Mouse (Mus musculus): ENCODE results near the gene Spats2. TPM values are rescaled to one million over a fixed set of nuclear protein-coding genes. Genes with fewer than 3 reads are reported as not detected.
"Not testable (repeated sequence)": the region's sequence is repeated elsewhere in the genome, so short reads cannot be mapped to it uniquely, and the experiment has no call there.

Gene Spats2
- polyA plus RNA-seq, 1 experiment from 2014 or later: 39.5 TPM

DNA sequence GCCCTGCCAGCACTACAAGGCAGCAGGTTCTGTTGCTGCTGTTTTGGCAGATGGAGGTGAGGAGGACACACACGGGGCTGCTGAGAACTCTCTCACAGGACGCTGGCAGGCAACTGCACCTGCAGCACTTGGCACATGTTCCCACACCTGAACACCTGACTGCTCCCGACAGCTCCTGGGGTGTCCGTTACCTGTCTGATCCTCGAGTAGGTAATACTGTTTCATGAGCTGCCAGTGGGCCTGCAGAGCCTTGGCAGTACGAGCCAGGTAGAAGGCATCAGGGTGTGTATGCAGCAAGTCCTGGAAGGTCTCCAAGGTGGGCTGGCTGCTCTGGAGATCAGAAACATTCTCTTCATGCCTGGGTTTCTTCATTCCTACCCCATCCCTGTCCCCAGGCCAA lies 121.0 kb downstream of the Spats2 start:
- not testable (repeated sequence) for H3K27ac ChIP-seq (ENCODE audit: low read length); H3K4me3 ChIP-seq (replicated peaks; ENCODE audit: low read length); H3K9me3 ChIP-seq (ENCODE audit: control insufficient read depth, low read length); H3K27me3 ChIP-seq (replicated peaks; ENCODE audit: control insufficient read depth, insufficient read depth, low read length); H3K4me1 ChIP-seq (replicated peaks; ENCODE audit: control insufficient read depth, insufficient read depth, low read length); H3K9ac ChIP-seq (replicated peaks; ENCODE audit: low read depth, low read length); ATAC-seq; H3K4me2 ChIP-seq (ENCODE audit: low read length)
- peaks cover 19% of the 10 kb centered on the region for H3K36me3 ChIP-seq (ENCODE audit: control insufficient read depth, insufficient read depth)
- WGBS: 90% methylated on average over 6 of the region's 6 CpGs

DNA sequence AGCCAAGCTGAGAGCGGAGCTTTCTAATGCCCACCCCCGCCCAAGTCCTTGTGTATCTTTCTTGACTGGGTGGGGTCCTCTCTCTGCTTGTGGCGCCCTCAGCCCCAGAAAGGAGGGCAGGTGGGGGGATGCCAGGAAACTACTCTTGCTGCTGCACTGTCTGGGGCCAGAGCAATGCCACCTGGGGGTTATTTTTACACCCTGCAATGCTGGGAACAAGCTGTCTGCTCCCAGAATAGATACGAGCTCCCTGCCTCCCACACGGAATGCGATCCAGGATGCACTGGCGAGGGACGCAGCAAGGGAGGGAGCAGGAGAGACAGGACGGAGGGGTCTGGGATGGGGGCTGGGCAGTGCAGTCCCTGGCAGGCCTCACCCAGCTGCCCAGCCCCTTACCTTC lies 123.3 kb downstream of the Spats2 start:
- no peak for ATAC-seq
- H3K9me3 ChIP-seq (ENCODE audit: control insufficient read depth, low read length): no peaks in the 10 kb centered on the region
- peaks cover 16% of the 10 kb centered on the region for H3K4me1 ChIP-seq (replicated peaks; ENCODE audit: control insufficient read depth, insufficient read depth, low read length)
- no peak overlapping the region for H3K4me2 ChIP-seq (ENCODE audit: low read length)
- H3K27ac ChIP-seq (ENCODE audit: low read length): no peak overlapping the region
- WGBS: 91% methylated on average over 9 of the region's 9 CpGs
- no peak overlapping the region for H3K9ac ChIP-seq (replicated peaks; ENCODE audit: low read depth, low read length)
- peaks cover 19% of the 10 kb centered on the region for H3K36me3 ChIP-seq (ENCODE audit: control insufficient read depth, insufficient read depth)
- H3K27me3 ChIP-seq (replicated peaks; ENCODE audit: control insufficient read depth, insufficient read depth, low read length): no peaks in the 10 kb centered on the region
- no peak overlapping the region for H3K4me3 ChIP-seq (replicated peaks; ENCODE audit: low read length)

GRCm38 (mm10) chr15:99249938-99250337 lies 124.2 kb downstream of the Spats2 start:
- H3K27ac ChIP-seq (ENCODE audit: low read length): no peak overlapping the region
- H3K27me3 ChIP-seq (replicated peaks; ENCODE audit: control insufficient read depth, insufficient read depth, low read length): no peaks in the 10 kb centered on the region
- H3K36me3 ChIP-seq (ENCODE audit: control insufficient read depth, insufficient read depth): peaks cover 14% of the 10 kb centered on the region
- no peak for ATAC-seq
- 96% methylated on average over 11 of the region's 11 CpGs for WGBS
- H3K9me3 ChIP-seq (ENCODE audit: control insufficient read depth, low read length): no peaks in the 10 kb centered on the region
- H3K4me3 ChIP-seq (replicated peaks; ENCODE audit: low read length): no peak overlapping the region
- peaks cover 16% of the 10 kb centered on the region for H3K4me1 ChIP-seq (replicated peaks; ENCODE audit: control insufficient read depth, insufficient read depth, low read length)
- no peak overlapping the region for H3K9ac ChIP-seq (replicated peaks; ENCODE audit: low read depth, low read length)
- H3K4me2 ChIP-seq (ENCODE audit: low read length): no peak overlapping the region

GRCm38 (mm10) chr15:99251111-99251510 lies 125.4 kb downstream of the Spats2 start:
- ATAC-seq; H3K36me3 ChIP-seq (ENCODE audit: control insufficient read depth, insufficient read depth); H3K9me3 ChIP-seq (ENCODE audit: control insufficient read depth, low read length); H3K27ac ChIP-seq (ENCODE audit: low read length); H3K27me3 ChIP-seq (replicated peaks; ENCODE audit: control insufficient read depth, insufficient read depth, low read length): not testable (repeated sequence)
- Histone ChIP-seq H3K4me3 (replicated peaks; ENCODE audit: low read length) (peak overlapping the region; percentile 72), H3K4me2 (ENCODE audit: low read length) (peak overlapping the region; percentile 60), H3K9ac (replicated peaks; ENCODE audit: low read depth, low read length) (peak overlapping the region; percentile 70), H3K4me1 (replicated peaks; ENCODE audit: control insufficient read depth, insufficient read depth, low read length) (peaks cover 16% of the 10 kb centered on the region)
- 1% methylated on average over 14 of the region's 15 CpGs for WGBS

DNA sequence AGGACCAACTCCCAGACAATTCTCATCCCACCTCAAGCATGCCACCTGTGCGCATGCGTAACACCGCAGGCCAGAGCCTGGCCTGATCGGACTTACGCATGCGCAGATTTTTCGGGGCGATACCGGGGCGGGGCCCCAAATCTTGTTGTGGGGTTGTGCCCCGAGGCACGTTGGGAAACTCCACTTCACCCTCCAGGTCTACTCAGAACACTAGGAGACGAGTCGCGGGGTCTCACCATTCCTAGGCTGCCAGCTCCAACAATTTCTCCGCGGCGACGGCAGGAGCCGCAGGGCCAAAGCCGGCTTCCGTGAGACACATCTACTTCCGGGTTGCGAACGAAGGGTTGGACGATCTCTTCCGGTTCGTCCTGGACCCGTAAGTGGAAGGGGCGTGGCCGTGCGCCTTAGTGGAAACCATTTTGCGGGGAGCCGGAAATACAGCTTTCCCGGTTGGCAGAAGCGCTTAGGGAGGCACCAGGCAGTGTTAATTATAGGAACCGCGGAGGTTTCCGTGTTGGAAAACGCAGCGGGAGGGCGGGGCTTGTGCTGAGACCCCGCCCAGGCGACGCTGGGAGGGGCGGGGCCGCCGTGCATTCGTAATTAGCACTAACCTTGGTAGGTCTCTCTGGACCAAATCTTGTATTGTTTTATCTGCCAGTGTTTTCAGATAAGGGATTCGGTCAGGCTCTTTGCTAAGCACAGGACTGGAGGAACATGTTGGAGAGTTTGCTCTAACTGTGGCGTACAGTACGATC lies 126.1 kb downstream of the Spats2 start, which contains the start of gene Mcrs1:
Mcrs1 (minus strand) TSS at position 336 of the 755 bp plus-strand sequence.
- peak; percentile 95 for ATAC-seq
- Histone ChIP-seq H3K4me3 (replicated peaks; ENCODE audit: low read length) (peak within 1 kb of the TSS; percentile 72), H3K9ac (replicated peaks; ENCODE audit: low read depth, low read length) (peak within 1 kb of the TSS; percentile 70), H3K4me1 (replicated peaks; ENCODE audit: control insufficient read depth, insufficient read depth, low read length) (peaks cover 16% of the 10 kb centered on the region), H3K9me3 (ENCODE audit: control insufficient read depth, low read length) (no peaks in the 10 kb centered on the region), H3K27ac (ENCODE audit: low read length) (peak within 1 kb of the TSS; percentile 93), H3K36me3 (ENCODE audit: control insufficient read depth, insufficient read depth) (peaks cover 6% of the 10 kb centered on the region; the same call in 1 of the 2 replicates), H3K27me3 (replicated peaks; ENCODE audit: control insufficient read depth, insufficient read depth, low read length) (no peaks in the 10 kb centered on the region), H3K4me2 (ENCODE audit: low read length) (peak within 1 kb of the TSS; percentile 78)
- under 1% methylated on average over 52 of the region's 52 CpGs for WGBS

DNA sequence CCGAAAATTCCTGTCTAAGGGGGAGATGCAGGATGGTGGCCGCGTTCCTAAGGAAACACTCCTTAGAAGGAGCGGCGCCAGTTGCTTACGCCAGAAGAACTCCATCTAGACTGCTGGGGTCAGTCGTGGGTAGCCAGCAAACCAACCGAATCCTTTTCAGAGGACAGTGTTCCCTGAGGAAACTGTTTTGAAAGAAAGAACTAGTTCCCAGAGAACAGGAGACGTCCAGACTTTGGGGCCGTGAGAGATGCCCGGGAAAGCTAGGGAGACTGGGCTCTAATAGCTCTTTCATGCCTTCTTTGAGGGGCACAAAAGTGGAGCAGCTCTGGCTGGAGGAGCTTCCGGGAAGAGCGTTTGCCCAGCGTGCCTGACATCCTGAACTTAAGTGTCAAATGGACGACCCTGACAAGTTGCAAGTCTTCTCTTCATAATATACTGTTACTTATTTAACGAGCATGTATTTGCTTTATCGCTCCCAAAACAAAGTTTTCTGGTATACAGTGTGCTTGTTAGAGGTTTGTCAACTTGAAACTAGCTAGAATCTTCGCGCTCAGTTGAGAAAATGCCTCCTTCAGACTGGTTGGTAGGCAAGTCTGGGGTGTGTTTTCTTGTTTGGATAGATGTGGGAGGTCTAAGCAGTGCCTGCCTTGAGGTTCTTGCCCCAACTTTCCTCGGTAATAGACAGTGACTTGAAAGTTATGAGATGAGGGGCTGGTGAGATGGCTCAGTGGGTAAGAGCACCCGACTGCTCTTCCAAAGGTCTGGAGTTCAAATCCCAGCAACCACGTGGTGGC lies 126.9 kb downstream of the Spats2 start:
- Histone ChIP-seq H3K27ac (ENCODE audit: low read length) (peak overlapping the region; percentile 93), H3K9me3 (ENCODE audit: control insufficient read depth, low read length) (no peaks in the 10 kb centered on the region)
- peak; percentile 45 for ATAC-seq

GRCm38 (mm10) chr15:99253175-99253479 lies 127.4 kb downstream of the Spats2 start:
- H3K4me3 ChIP-seq (replicated peaks; ENCODE audit: low read length); ATAC-seq; H3K27me3 ChIP-seq (replicated peaks; ENCODE audit: control insufficient read depth, insufficient read depth, low read length); H3K36me3 ChIP-seq (ENCODE audit: control insufficient read depth, insufficient read depth); H3K9ac ChIP-seq (replicated peaks; ENCODE audit: low read depth, low read length); H3K9me3 ChIP-seq (ENCODE audit: control insufficient read depth, low read length); H3K27ac ChIP-seq (ENCODE audit: low read length): not testable (repeated sequence)
- Histone ChIP-seq H3K4me2 (ENCODE audit: low read length) (peak overlapping the region; percentile 78), H3K4me1 (replicated peaks; ENCODE audit: control insufficient read depth, insufficient read depth, low read length) (peaks cover 16% of the 10 kb centered on the region)
- 59% methylated on average over 2 of the region's 2 CpGs for WGBS

More for the DNA sequence above, 126.9 kb downstream of the Spats2 start:
- no peaks in the 10 kb centered on the region for H3K27me3 ChIP-seq (replicated peaks; ENCODE audit: control insufficient read depth, insufficient read depth, low read length)
- 5% methylated on average over 22 of the region's 22 CpGs for WGBS
- peak overlapping the region; percentile 70 for H3K9ac ChIP-seq (replicated peaks; ENCODE audit: low read depth, low read length)
- peak overlapping the region; percentile 78 for H3K4me2 ChIP-seq (ENCODE audit: low read length)
- peaks cover 16% of the 10 kb centered on the region for H3K4me1 ChIP-seq (replicated peaks; ENCODE audit: control insufficient read depth, insufficient read depth, low read length)
- peak overlapping the region; percentile 72 for H3K4me3 ChIP-seq (replicated peaks; ENCODE audit: low read length)
- peaks cover under 1% of the 10 kb centered on the region; the same call in 1 of the 2 replicates for H3K36me3 ChIP-seq (ENCODE audit: control insufficient read depth, insufficient read depth)

DNA sequence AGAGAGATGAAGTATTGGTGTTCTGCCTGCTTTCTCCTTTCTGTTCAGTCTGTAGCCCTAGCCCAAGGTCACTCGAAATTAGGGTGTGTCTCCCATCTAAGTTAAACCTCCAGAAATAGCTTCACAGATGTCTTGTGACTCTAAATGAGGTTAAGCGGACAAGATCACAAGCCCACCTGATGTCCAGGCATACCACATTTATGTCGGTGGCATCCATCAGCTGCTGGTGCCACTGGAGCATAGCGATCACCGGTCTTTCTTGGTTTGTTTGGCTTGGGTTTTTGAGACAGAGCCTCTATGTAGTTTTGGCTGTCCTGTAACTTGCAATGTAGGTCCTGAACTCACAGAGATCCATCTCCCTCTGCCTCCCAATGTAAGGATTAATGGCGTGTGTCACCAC lies 128.1 kb downstream of the Spats2 start:
- no peak overlapping the region for H3K4me3 ChIP-seq (replicated peaks; ENCODE audit: low read length)
- H3K9ac ChIP-seq (replicated peaks; ENCODE audit: low read depth, low read length): no peak overlapping the region
- no peaks in the 10 kb centered on the region for H3K27me3 ChIP-seq (replicated peaks; ENCODE audit: control insufficient read depth, insufficient read depth, low read length)
- H3K9me3 ChIP-seq (ENCODE audit: control insufficient read depth, low read length): no peaks in the 10 kb centered on the region
- H3K4me2 ChIP-seq (ENCODE audit: low read length): no peak overlapping the region
- no peaks in the 10 kb centered on the region for H3K36me3 ChIP-seq (ENCODE audit: control insufficient read depth, insufficient read depth)
- H3K4me1 ChIP-seq (replicated peaks; ENCODE audit: control insufficient read depth, insufficient read depth, low read length): peaks cover 16% of the 10 kb centered on the region
- ATAC-seq: no peak
- 97% methylated on average over 6 of the region's 6 CpGs for WGBS
- no peak overlapping the region for H3K27ac ChIP-seq (ENCODE audit: low read length)

- Histone ChIP-seq H3K9me3 (ENCODE audit: control insufficient read depth, low read length) (no peaks in the 10 kb centered on the region), H3K9ac (replicated peaks; ENCODE audit: low read depth, low read length) (no peak overlapping the region), H3K27me3 (replicated peaks; ENCODE audit: control insufficient read depth, insufficient read depth, low read length) (no peaks in the 10 kb centered on the region), H3K36me3 (ENCODE audit: control insufficient read depth, insufficient read depth) (no peaks in the 10 kb centered on the region), H3K27ac (ENCODE audit: low read length) (no peak overlapping the region), H3K4me3 (replicated peaks; ENCODE audit: low read length) (no peak overlapping the region), H3K4me2 (ENCODE audit: low read length) (no peak overlapping the region), H3K4me1 (replicated peaks; ENCODE audit: control insufficient read depth, insufficient read depth, low read length) (peaks cover 16% of the 10 kb centered on the region)
- ATAC-seq: no peak
- WGBS: 90% methylated on average over 2 of the region's 2 CpGs
These were observed 128.8 kb downstream of the Spats2 start for GRCm38 (mm10) chr15:99254477-99255005.

Data from forebrain, embryonic 16.5 days (tissue).